Mouse (Mus musculus) megakaryocyte-erythroid progenitor cell, adult 5-6 weeks (primary cell): ENCODE data around the gene Fam160b1. TPM values are rescaled to one million over a fixed set of nuclear protein-coding genes. Genes with fewer than 3 reads are reported as not detected.

Experiments
- ATAC-seq: replicated peaks from 2 replicates; pipeline ENCODE4 v1.8.0; 2016; ENCODE audit warnings: mild to moderate bottlenecking, inconsistent platforms; ENCODE audit not compliant: severe bottlenecking, poor library complexity, low FRiP score, low TSS enrichment
- total RNA-seq, 2 experiments: library from RNA; stranded (forward) in 1 of 2; stranded (reverse) in 1 of 2; fragments of 200-1000, 215-1000 nt in 1 of 2; fragments of >200 nt in 1 of 2; fragmentation: Nextera tagmentation in 1 of 2; gene quantifications; 2 replicates each; pipeline ENCODE4 v1.2.3; 2014 to 2017

The Fam160b1 gene
- total RNA-seq, 2 experiments from 2014 or later, result 9.7 to 23.7 TPM

GRCm38 (mm10) chr19:57411375-57412196, 51.1 kb downstream of the Fam160b1 start:
- peak; percentile 42 for ATAC-seq

- ATAC-seq, result 0 out of 2 replicates have a peak, but pooled peaks have one; percentile 28
Observed at GRCm38 (mm10) chr19:57413170-57413569, 52.7 kb downstream of the Fam160b1 start.

- ATAC-seq, result no peak
Observed at GRCm38 (mm10) chr19:57413918-57414317, 53.4 kb downstream of the Fam160b1 start.

- ATAC-seq, result 0 out of 2 replicates have a peak, but pooled peaks have one; percentile 31
Observed at GRCm38 (mm10) chr19:57415031-57415807, 54.7 kb downstream of the Fam160b1 start.

DNA sequence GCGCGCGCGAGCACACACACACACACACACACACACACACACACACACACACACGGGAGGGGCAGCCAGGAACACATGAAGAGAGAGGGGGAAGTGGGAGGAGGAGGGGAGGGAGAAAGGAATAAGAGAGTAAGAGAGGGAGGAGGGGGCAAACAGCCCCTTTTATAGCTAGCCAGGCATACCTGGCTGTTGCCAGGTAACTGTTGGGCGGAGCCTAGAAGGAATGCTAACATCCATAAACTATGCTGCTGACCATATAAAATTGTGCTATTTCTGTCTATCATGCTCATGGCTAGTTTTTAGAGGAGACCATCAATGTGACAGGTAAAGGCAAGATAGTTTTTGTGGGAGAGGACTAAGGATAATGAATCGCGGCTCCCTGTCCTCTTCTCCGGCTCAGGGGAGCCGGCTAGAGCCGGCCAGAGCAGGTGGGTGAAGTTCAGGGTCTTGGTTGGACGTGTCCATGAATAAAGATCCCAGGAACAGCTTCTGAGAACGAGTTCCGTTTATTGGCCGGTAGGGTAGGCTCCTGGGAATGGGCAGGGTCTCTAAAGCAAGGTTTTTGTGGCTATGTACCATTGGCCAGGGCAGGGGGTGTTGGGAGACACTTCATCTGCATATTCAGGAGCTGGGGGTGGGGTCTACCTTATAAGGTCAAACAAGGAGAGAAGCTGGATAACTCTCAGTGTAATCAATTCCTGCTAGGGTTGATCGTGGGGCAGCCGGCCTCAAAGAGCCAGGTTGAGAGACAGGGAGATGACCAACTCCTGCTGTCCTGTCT, 57.5 kb downstream of the Fam160b1 start:
- ATAC-seq, result no peak

DNA sequence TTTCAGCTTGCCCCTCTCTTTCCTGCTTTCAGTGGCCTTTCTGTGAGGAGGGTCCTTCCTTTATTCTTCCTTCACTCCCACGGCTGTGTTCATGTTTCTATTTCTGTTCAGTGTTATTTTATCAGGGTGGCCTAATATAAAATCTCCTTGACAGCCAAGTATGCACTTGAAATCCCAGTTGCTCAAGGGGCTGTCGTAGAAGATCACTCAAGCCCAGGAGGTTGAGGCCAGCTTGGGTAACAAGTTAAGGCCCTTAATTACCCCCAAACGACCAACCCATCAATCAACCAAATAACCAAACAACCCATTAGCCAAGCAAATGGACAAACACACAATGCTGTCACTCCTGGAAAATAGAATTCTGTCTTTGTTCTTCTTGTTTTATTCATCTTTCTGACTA, 62.9 kb downstream of the Fam160b1 start:
- ATAC-seq, result no peak

GRCm38 (mm10) chr19:57425296-57425695, 64.8 kb downstream of the Fam160b1 start:
- ATAC-seq, result no peak

DNA sequence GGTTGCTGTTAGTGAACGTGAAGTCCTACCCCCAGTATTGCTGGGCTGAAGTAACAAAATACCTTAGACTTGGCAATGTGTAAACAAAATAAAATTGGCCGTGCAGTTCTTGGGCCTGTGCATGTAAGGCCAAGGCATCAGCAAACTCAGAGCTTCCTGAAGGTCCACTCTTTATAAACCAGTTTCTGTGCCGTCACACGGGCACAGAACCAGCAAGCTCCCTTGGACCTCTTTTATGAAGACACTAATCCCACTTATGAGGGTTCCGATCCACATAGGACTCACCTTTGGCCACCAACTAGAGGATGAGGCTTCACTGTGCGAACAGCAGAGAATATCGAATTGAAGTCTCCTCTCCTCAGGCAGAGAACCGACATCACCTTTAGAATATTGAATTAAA, 66.4 kb downstream of the Fam160b1 start:
- no peak for ATAC-seq

DNA sequence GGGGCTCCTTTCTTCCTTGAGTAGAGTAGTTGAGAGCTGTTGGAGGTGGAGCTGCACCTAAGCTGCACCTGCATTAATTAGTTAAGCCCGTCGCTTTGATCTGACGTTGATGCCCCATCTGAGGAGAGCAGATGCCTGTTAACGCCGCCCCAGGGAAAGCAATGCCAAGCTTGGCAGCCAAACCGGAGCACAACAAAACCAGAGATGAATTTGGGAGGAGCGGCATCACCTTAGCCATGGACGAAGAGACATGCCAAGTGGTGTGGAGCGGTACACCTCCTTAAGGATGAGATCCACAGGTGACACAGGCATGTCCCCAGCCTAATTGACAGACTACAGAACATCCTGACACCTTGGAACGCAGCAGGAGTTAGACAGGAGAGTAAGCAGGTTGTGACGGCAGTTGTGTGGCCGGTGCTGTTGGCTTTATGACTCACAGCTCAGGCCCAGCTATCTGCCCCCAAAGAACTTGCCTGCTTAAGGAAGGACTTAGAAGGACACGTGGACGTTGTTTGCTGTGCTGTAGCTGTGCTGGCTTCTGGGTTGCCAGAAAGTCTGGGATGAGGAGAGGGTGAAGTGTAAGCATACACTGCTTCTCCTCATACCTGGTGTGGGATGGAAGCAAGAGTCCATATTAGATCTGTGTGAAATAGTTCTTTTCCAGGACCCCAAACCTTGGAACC, 67.4 kb downstream of the Fam160b1 start:
- no peak for ATAC-seq

GRCm38 (mm10) chr19:57428641-57429040, 68.2 kb downstream of the Fam160b1 start:
- ATAC-seq, result no peak

DNA sequence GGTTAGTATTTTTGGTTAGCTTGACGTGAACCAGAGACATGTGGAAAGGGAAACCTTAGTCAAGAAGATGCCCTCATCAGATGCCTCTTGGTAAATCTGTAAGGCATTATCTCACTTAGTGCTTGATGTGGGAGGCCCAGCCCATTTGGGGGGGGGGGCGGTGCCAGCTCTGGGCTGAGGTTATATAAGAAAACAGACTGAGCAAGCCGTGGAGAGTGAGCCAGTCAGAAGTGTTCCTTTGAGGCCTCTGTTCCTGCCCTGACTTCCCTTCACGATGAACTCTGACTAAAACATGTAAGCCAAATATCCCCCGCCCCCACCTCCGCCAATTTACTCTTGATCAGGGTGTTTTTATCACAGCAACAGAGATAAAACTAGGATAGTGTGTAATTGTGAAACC, 69.4 kb downstream of the Fam160b1 start:
- ATAC-seq, result no peak

DNA sequence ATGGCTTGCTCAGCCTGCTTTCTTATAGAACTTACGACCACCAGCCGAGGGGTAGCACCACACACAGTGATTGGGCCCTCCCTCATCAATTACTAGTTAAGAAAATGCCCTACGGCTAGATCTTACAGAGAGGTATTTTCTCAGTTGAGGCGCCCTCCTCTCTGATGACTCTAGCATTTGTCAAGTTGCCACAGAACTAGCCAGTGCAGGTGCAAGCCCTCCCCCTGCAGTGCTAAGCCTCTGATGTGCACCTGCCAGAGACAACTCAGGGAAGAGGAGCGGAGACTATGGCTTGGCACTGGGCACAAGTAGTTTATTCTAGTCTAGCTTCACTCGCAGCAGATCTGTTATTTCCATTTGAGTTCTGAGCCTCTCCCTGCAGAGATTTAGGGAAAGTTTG, 71.0 kb downstream of the Fam160b1 start:
- no peak for ATAC-seq

DNA sequence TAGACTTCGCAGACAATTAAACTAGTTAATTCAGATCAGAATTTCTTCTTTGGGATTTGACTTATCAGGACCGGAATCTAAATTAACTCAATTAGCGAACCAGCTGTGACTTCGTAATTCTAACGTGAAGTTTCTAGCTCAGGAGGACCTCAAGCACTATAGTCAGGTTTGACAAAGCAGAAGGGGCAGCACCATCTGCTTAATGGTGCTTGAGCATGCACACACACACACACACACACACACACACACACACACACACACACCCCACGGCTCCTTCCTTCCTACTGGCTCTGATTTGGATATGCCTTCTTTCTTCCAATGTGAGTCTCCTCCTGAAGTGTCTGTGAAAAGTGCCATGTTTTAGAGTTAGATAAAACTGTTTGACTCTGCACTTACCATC, 73.5 kb downstream of the Fam160b1 start:
- ATAC-seq, result no peak

DNA sequence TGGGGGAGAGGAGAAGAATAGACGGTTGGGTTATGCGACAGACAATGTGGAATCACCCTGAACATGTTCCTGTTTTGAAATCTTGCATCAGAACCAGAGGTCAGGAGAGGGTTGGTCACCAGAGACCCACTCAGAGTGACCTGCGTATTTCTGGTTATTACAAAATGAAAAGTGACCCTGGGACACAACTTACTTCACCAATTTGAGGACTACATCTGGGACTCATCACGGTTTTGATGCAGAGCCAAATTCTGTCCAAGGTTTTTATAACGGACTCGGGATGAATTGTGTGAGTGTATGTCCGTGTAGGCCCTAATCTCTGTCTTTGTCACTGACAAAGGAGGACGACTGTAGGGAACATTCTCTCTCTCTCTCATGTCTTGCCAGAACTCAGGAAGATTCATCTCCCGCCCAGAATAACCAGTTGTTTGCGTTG, 76.1 kb downstream of the Fam160b1 start:
- ATAC-seq, result no peak

DNA sequence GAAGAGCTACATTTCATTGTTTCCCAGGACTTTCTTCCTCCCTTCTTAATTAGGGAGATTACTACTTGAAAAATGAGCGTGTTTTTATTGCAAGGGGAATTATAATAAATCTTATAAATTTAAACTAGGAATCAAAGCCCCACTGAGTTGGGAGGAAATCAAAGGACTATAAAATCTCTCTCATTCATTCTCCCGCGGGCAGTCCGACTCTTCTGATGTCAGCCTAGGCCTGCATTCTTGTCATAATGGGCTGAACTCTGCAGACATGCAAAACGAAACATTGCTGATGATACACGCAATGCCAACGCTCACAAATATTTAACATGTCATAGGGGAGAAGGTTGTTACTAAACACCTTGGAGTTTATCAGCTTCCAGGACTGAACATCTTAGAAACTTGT, 76.6 kb downstream of the Fam160b1 start:
- ATAC-seq, result no peak
